Comparison of ENCODE assay signal across 14 mouse cellular contexts in genomic region chr8:113114165-113114700, GRCm38 (mm10).
DNase-seq lines count a peak whose midpoint lies in the region; ATAC-seq and TF ChIP-seq lines count a peak whose summit lies in the region.
"Had no signal": no experiment of that assay in that cellular context is flagged by ENCODE, and none has a peak within 500 bp of the region (broad histone marks: within the 10 kb centered on the region; RNA-seq: fewer than 3 reads in every experiment).

No protein-coding gene starts in this region.

- H3K27ac ChIP-seq in liver, adult 2 months (replicated peaks; ENCODE audit: insufficient read depth, low read depth, low read length), result no peak overlapping the region
- H3K27ac ChIP-seq in liver, postnatal 0 days (ENCODE audit: low read depth), result no peak overlapping the region
- H3K27ac ChIP-seq: embryonic facial prominence, embryonic 12.5 days; forebrain, embryonic 13.5 days; hindbrain, embryonic 10.5 days; limb, embryonic 12.5 days; macrophage had no signal

- TF ChIP-seq EP300 in liver, postnatal 0 days (IDR thresholded peaks at IDR 0.05; ENCODE audit: low read depth), result no peak

- peak; percentile 61 for DNase-seq in liver, adult 2 months (ENCODE audit: extremely low read depth, low read depth, low spot score)
- DNase-seq in liver, postnatal 0 days, result no peak
- peak; percentile 12 for DNase-seq in brain, embryonic 18.5 days (ENCODE audit: low read depth, low spot score)
- peak; percentile 10 for DNase-seq in kidney, adult 18-20 months
- peak; percentile 29 to 55 for DNase-seq in left cerebral cortex, postnatal 14 days (ENCODE audit: low spot score in 2 of 2)
- DNase-seq in layer of hippocampus, adult 8-10 months (ENCODE audit: low spot score in 2 of 2), result no peak
- DNase-seq in gastrocnemius, postnatal 10 days, result no peak
- DNase-seq: thymus, postnatal 4 days had no signal

- no peak for TF ChIP-seq CTCF in liver, adult 2 months (IDR thresholded peaks at IDR 0.05; ENCODE audit: low read depth, low read length)
- no peak for TF ChIP-seq CTCF in liver, postnatal 0 days (IDR thresholded peaks at IDR 0.05; ENCODE audit: low read depth)

- WGBS in liver, adult 2 months, result 49% methylated on average over 3 of the region's 3 CpGs
- 71% methylated on average over 3 of the region's 3 CpGs for WGBS in liver, postnatal 0 days (ENCODE audit: insufficient replicate concordance)

- no peak for ATAC-seq in liver, postnatal 0 days
- ATAC-seq: forebrain, embryonic 13.5 days; intestine, postnatal 0 days had no signal

- H3K4me1 ChIP-seq in liver, adult 2 months (ENCODE audit: control insufficient read depth, insufficient read depth, low read length), result no peaks in the 10 kb centered on the region
- H3K4me1 ChIP-seq in liver, postnatal 0 days (ENCODE audit: insufficient read depth), result no peaks in the 10 kb centered on the region
- H3K4me1 ChIP-seq: embryonic facial prominence, embryonic 12.5 days; hindbrain, embryonic 10.5 days; limb, embryonic 12.5 days had no signal

- H3K9ac ChIP-seq in liver, adult 2 months (ENCODE audit: low read depth, low read length), result no peak overlapping the region
- H3K9ac ChIP-seq in liver, postnatal 0 days (replicated peaks), result no peak overlapping the region
- H3K9ac ChIP-seq: embryonic facial prominence, embryonic 12.5 days; forebrain, embryonic 13.5 days; limb, embryonic 12.5 days had no signal

- H3K79me2 ChIP-seq in liver, adult 2 months (ENCODE audit: control insufficient read depth, insufficient read depth, low read length), result no peaks in the 10 kb centered on the region

- H3K4me3 ChIP-seq in liver, adult 2 months (ENCODE audit: insufficient read depth, low read depth, low read length), result no peak overlapping the region
- H3K4me3 ChIP-seq in liver, postnatal 0 days (ENCODE audit: low read depth, low read length), result no peak overlapping the region
- H3K4me3 ChIP-seq: embryonic facial prominence, embryonic 12.5 days; forebrain, embryonic 13.5 days; hindbrain, embryonic 10.5 days; limb, embryonic 12.5 days had no signal

- H3K36me3 ChIP-seq in liver, adult 2 months (ENCODE audit: control insufficient read depth, insufficient read depth, low read length), result no peaks in the 10 kb centered on the region
- H3K36me3 ChIP-seq in liver, postnatal 0 days (replicated peaks; ENCODE audit: insufficient read depth, low read length), result no peaks in the 10 kb centered on the region
- H3K36me3 ChIP-seq: embryonic facial prominence, embryonic 12.5 days; hindbrain, embryonic 10.5 days; limb, embryonic 12.5 days had no signal

- intact Hi-C loops in left cerebral cortex, postnatal 14 days (cut with DNase I), result no loop called here

- no peak for TF ChIP-seq POLR2A in liver, adult 2 months (IDR thresholded peaks at IDR 0.05; ENCODE audit: extremely low read depth, insufficient read depth, low read length)

- H3K27me3 ChIP-seq in liver, adult 2 months (ENCODE audit: control insufficient read depth, insufficient read depth, low read length), result no peaks in the 10 kb centered on the region
- H3K27me3 ChIP-seq in liver, postnatal 0 days (ENCODE audit: insufficient read depth, low read length), result no peaks in the 10 kb centered on the region
- H3K27me3 ChIP-seq: embryonic facial prominence, embryonic 12.5 days; forebrain, embryonic 13.5 days; limb, embryonic 12.5 days had no signal

- H3K9me3 ChIP-seq in liver, postnatal 0 days (ENCODE audit: low read length), result no peaks in the 10 kb centered on the region
- H3K9me3 ChIP-seq: embryonic facial prominence, embryonic 12.5 days; forebrain, embryonic 13.5 days; hindbrain, embryonic 10.5 days; limb, embryonic 12.5 days had no signal

- no peak overlapping the region for H3K4me2 ChIP-seq in liver, postnatal 0 days (ENCODE audit: low read depth, low read length)
- H3K4me2 ChIP-seq: embryonic facial prominence, embryonic 12.5 days; forebrain, embryonic 13.5 days; limb, embryonic 12.5 days had no signal

Comparison
In these comparisons a context has a peak if more than half of its experiments do, and no peak if none do; other contexts are left out.
1. DNase-seq: peak in liver, adult 2 months (single experiment), brain, embryonic 18.5 days (single experiment), kidney, adult 18-20 months (single experiment) and left cerebral cortex, postnatal 14 days (2 of 2); none in liver, postnatal 0 days (single experiment), layer of hippocampus, adult 8-10 months (0 of 2) and gastrocnemius, postnatal 10 days (single experiment).